Mouse (Mus musculus) layer of hippocampus, adult 6 months (tissue): Measurements from ENCODE around the gene Nudt8. TPM values are rescaled to one million over a fixed set of nuclear protein-coding genes. Genes with fewer than 3 reads are reported as not detected.

Experiments used
- long read RNA-seq, 2 experiments: library from polyadenylated mRNA; unstranded; transcript quantifications; one replicate each; pipeline ENCODE4 v2.0.0; 2019 to 2020
- polyA plus RNA-seq: library from polyadenylated mRNA; unstranded; fragments of <200 nt; fragmentation: Nextera tagmentation; gene quantifications from 2 replicates; pipeline ENCODE4 v1.2.3, GENCODE M21; 2021

The Nudt8 gene
- polyA plus RNA-seq: 22.0 and 24.3 TPM in 2 replicates
- long read RNA-seq, experiment 1, transcript Nudt8-201 (4 exons, 787 nt): major isoform, 12 of 14 reads
- long read RNA-seq, experiment 1, partial matches to known transcripts: 0 of 14 reads
- long read RNA-seq, experiment 1, other reads (novel, unspliced or antisense): 0 of 14 reads
- long read RNA-seq, experiment 2, partial matches to known transcripts: 1 of 8 reads
- long read RNA-seq, experiment 2, other reads (novel, unspliced or antisense): 0 of 8 reads

DNA sequence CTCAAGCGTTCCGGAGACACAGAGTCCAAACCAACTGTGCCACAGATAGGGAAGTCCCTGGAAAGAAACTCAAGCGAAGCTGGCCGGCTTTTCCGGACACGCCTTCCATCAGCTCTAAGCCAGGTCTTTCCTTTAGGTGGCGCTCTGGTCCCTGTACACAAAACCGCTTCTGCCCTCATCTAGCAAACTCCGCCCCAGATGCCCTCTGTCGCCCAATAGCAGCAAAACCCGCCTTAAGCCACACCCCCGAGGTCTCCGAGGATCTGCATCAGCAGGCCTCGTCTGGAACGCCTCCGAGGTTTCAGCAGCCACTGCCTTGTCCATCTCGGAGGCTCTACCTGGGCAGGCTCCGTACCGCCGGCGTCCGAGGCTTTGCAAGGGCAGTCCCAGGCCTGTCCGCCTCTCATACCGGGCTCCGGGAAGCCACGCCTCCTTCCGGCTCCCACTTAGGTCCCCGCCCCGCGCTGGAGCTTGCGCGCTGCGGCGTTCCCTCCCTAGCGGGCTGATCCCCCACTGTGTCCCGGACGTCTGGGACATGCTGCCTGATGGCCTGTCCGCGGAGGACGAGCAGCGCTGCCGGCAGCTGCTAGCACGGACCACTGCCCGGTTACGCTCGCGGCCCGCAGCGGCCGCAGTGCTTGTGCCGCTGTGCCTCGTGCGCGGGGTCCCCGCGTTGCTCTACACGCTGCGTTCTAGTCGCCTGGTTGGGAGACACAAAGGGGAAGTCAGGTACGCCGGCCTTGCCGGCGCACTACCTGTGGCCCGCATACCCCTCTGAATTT, at the start of gene Nudt8, which contains the start of gene Gm49405:
Nudt8 (plus strand) TSS at position 462 of the 782 bp plus-strand sequence.
Gm49405 (plus strand) TSS at position 508 of the 782 bp plus-strand sequence.

DNA sequence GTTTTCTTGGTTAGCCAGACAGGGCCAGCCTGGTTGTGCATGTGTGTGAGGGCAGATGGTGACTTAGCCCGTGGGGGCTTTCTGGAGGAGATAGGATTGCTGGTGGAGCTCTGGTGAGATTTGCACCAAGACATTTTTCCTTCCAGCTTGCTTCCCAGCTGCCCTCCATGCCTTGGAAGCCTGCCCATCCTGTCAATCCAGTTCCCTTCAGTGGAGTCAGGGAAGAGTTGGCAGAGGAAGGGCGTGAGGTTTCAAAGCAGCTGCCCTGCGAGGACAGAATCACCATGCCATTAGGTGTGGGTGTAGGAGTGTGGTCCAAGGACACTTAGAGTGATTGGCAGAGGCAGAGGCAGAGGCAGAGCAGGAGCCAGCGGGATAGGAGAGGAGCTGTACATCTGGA, 41.9 kb upstream of the Nudt8 start, which contains the start of gene Aldh3b3:
Aldh3b3 (plus strand) TSS at position 176 of the 400 bp plus-strand sequence.

DNA sequence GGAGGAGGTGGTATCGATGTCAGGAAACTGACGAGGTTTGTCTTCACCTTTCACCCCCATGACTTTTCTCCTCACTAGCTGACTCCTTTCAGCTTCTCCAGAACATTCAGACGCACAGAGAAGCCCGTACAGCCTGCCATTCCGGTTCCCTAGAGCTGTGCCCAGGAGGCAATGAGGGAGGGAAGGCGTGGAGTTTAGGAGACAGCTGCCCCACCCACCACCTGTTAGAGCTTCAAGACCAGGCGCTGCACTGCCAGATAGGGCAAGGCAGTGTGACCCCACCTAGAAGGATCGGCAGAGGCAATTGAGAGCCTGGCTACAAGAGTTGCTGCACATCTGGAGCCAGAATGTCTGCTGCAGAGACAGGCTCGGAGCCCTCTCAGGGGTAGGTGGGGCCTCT, 28.2 kb upstream of the Nudt8 start, which contains the start of gene Aldh3b2:
Aldh3b2 (plus strand) TSS at position 100 of the 400 bp plus-strand sequence.

DNA sequence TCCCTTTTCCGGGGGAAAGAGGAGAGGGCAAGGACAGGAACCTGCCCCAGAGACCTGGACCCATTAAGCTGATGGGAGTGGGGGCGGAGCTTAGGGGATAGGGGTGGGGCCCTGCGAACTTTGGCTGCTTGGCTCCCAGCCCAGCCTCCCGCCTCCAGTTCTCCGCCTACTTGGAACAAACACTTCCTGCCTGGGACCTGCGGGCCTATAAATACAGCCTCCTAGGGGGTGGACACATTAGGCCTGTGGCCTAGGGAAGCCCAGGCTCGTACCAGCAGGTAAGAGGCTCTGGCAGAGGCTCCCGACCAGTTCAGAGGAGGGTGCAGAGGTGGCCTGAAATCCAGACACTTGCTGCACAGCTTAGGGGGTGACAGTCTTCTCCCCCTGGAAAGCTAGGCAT, 14.0 kb upstream of the Nudt8 start, which contains the start of gene Acy3:
Acy3 (plus strand) TSS at position 237 of the 400 bp plus-strand sequence.

DNA sequence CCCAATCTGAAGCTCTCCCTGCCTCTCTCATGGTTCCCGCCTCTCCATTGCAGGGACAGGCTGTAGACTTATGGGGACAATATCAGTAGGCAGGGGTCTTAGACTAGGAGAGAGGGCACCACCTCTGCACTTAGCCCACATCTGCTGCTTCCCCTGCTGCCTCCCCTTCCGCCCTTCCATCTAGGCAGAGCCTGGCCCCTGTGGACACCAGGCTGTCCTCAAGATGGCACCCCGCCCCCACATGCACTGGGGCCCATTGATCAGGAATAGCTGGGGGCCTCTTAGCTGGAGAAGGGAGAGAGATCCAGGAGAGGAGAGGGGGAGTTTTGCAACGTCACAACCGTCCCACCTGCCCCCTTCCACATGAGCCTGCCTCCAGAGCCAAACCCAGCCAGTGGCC, 8.0 kb upstream of the Nudt8 start, which contains the start of gene Tbx10:
Tbx10 (plus strand) TSS at position 337 of the 400 bp plus-strand sequence.

DNA sequence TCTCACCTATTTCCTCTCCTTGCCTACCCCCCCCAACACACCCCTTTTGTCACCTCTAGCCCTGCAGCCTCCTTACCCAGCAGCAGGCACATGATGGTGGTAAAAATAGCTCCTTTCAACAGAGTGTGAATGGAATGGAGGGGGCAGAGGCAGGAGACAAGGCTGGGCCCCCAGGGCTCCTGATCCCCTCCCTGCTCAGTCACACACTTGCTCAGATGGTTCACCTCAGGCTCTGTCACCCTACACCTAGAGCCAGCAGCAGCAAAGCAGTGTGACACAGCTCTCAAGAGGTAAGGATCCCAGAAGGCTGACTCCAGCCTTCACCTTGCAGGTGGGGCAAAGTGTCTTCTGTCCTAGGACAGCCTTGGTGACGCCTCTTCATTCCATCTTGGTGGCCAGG, 2.7 kb downstream of the Nudt8 start, which contains the start of gene Doc2g:
Doc2g (plus strand) TSS at position 202 of the 400 bp plus-strand sequence.

DNA sequence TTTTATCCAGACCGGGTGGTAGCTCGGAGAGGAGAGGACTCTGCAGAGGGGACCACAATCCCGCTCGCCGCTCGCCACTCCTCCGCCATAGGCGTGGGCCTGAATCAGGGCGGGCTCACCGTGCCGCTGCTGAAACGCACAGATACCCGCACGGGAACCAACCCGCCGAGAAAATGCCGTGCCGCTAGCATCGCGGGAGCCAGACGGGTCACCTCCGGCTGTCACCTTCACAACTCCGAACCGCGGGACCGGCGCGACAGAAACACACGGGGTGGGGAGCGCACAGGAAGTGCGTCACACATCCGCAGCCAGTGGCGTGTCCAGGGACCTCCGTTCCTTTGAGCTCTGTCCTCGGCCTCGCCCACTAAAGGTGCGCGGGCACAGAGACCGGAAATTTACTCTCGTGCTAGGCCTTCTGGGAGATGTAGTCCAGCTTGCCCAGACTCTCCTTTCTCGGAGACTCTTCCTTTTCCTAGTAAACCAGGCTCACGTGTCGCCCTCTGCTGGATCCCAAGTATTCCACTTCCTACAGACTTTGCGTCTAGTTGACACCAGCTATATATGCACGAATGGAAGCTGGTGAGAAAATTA, 12.1 kb downstream of the Nudt8 start, which contains the start of gene Ndufv1:
Ndufv1 (minus strand) TSS at position 375 of the 591 bp plus-strand sequence.

DNA sequence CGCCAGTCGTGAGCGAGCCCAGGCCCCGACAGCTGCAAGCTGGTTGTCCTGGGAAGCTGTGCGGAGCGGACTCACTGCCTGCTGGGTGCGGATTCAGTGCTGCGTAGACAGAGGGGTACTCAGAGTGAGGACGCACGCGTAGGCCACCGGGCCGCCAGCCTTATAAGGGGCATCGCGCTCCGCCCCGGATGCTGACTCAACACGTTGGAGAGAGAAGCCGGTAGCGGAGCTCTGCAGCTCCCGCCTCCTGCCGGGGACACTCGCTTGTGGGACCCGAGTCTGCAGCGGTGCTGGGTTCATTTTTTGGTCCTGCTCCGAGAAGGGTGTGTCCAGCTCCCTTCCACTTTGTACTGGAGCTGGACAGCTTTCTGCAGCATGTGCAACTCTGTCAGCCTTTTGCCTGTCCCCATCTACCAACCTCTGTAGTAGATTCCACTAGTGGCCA, 37.4 kb downstream of the Nudt8 start, which contains the start of gene Gstp1:
Gstp1 (minus strand) TSS at position 198 of the 445 bp plus-strand sequence.

DNA sequence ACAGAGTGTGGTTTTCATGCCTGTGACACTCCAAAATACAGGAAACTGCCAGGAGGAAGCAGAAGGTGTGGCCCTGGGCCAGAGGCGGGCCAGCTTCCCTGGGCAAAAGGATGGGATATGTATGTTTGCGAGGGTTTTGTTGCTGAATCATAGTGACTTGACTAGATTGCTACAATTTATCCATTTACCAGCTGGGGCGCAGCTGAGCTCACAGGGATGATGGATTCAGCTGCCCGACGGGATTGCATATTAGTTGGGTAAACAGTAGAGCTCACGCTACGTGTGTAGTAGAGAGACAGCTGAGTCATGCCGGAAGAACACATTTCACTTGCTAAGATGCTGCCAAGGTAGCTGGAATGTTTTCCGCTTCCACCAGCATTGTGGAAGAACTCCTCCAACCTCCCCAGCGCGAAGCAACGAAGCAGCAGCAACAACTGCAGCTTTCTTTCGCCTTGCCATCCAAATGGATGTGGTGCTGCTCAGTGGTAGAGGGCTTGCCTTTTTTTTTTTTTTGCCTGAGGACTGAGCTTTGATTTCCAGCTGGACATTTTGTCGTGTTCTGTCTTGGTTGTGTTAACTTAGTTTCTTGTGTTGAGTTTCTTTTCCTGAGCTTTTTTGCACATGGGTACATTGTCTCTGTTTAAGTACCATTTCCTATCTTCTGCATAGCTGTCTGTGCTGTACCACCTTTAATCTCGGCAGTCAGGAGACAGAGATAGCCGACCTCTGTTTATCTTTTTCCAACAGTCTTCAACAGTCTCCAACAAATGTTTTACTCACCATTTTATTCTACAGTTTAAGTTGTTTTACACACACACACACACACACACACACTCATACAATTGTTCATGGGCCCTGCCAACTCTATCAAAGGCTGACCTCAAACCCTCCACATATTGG, 45.8 kb downstream of the Nudt8 start, which contains the start of gene Gstp2:
Gstp2 (minus strand) TSS at position 58 of the 900 bp plus-strand sequence.

Other genes starting within 250 kb of the Nudt8 start
- 8.6 and 9.5 TPM in 2 replicates for gene Kmt5b, start 233.2 kb upstream of the Nudt8 start, polyA plus RNA-seq
- gene Chka, start 148.8 kb upstream of the Nudt8 start, polyA plus RNA-seq: 19.4 and 20.0 TPM in 2 replicates
- gene Tcirg1, start 93.4 kb upstream of the Nudt8 start, polyA plus RNA-seq: 3.9 and 4.3 TPM in 2 replicates
- gene Ndufs8, start 87.8 kb upstream of the Nudt8 start, polyA plus RNA-seq: 575 and 594 TPM in 2 replicates
- gene Aldh3b1, start 70.8 kb upstream of the Nudt8 start, polyA plus RNA-seq: 7.0 and 8.7 TPM in 2 replicates
- 25.0 and 27.9 TPM in 2 replicates for gene Unc93b1, start 65.4 kb upstream of the Nudt8 start, polyA plus RNA-seq
- not detected in 2 replicates for gene Aldh3b3, start 41.9 kb upstream of the Nudt8 start, polyA plus RNA-seq
- gene Aldh3b2, start 28.3 kb upstream of the Nudt8 start, polyA plus RNA-seq: 2.3 and 2.5 TPM in 2 replicates
- gene Acy3, start 14.0 kb upstream of the Nudt8 start, polyA plus RNA-seq: 2.2 and 3.3 TPM in 2 replicates
- 0.10 TPM in 1 of 2 replicates, not detected in the other for gene Tbx10, start 7.8 kb upstream of the Nudt8 start, polyA plus RNA-seq
- 0.09 and 0.10 TPM in 2 replicates for gene Gm49405, start within 50 bp of the Nudt8 start, polyA plus RNA-seq
- gene Doc2g, start 2.7 kb downstream of the Nudt8 start, polyA plus RNA-seq: 2.8 and 2.9 TPM in 2 replicates
- 448 and 464 TPM in 2 replicates for gene Ndufv1, start 12.2 kb downstream of the Nudt8 start, polyA plus RNA-seq
- gene Gstp1, start 37.4 kb downstream of the Nudt8 start, polyA plus RNA-seq: 1,221 and 1,279 TPM in 2 replicates
- 2.1 and 2.8 TPM in 2 replicates for gene Gstp2, start 45.4 kb downstream of the Nudt8 start, polyA plus RNA-seq
- not detected in 2 replicates for gene Gstp3, start 59.0 kb downstream of the Nudt8 start, polyA plus RNA-seq
- gene Cabp2, start 81.0 kb downstream of the Nudt8 start, polyA plus RNA-seq: not detected in 2 replicates
- 59.8 and 62.1 TPM in 2 replicates for gene Cdk2ap2, start 96.6 kb downstream of the Nudt8 start, polyA plus RNA-seq
- 52.0 and 59.9 TPM in 2 replicates for gene Pitpnm1, start 99.4 kb downstream of the Nudt8 start, polyA plus RNA-seq
- gene Aip, start 125.3 kb downstream of the Nudt8 start, polyA plus RNA-seq: 204 and 212 TPM in 2 replicates
- not detected in 2 replicates for gene Gpr152, start 139.2 kb downstream of the Nudt8 start, polyA plus RNA-seq
- gene Cabp4, start 143.5 kb downstream of the Nudt8 start, polyA plus RNA-seq: 0.04 TPM in 1 of 2 replicates, not detected in the other
- gene Coro1b, start 148.0 kb downstream of the Nudt8 start, polyA plus RNA-seq: 101 and 105 TPM in 2 replicates
- 1.2 and 2.0 TPM in 2 replicates for gene Ptprcap, start 153.0 kb downstream of the Nudt8 start, polyA plus RNA-seq
- gene Rps6kb2, start 162.8 kb downstream of the Nudt8 start, polyA plus RNA-seq: 7.5 and 9.5 TPM in 2 replicates
- gene Carns1, start 174.9 kb downstream of the Nudt8 start, polyA plus RNA-seq: 2.8 and 2.9 TPM in 2 replicates
- gene Tbc1d10c, start 190.7 kb downstream of the Nudt8 start, polyA plus RNA-seq: 0.19 TPM in 1 of 2 replicates, not detected in the other
- 345 and 357 TPM in 2 replicates for gene Ppp1ca, start 191.5 kb downstream of the Nudt8 start, polyA plus RNA-seq
- 5.9 and 6.0 TPM in 2 replicates for gene Rad9a, start 201.1 kb downstream of the Nudt8 start, polyA plus RNA-seq
- gene Clcf1, start 213.7 kb downstream of the Nudt8 start, polyA plus RNA-seq: 0.18 and 0.26 TPM in 2 replicates
- gene AC109138.7, start 213.8 kb downstream of the Nudt8 start, polyA plus RNA-seq: not detected in 2 replicates
- gene Pold4, start 231.3 kb downstream of the Nudt8 start, polyA plus RNA-seq: 27.9 and 28.1 TPM in 2 replicates